Mouse (Mus musculus) midbrain, embryonic 11.5 days (tissue): ENCODE measurements around the gene Mfsd8. TPM values are rescaled to one million over a fixed set of nuclear protein-coding genes. Genes with fewer than 3 reads are reported as not detected.

ENCODE experiments used
- ATAC-seq: fragments of 200-750 bp; cut with Nextera tagmentation; 2 replicates; pipeline ENCODE4 v1.8.0; 2017; ENCODE audit warnings: moderate TSS enrichment, moderate library complexity; ENCODE audit not compliant: low FRiP score
- DNase-seq: peaks from one replicate; pipeline ENCODE4 v3.0.0; 2015; ENCODE audit warnings: low spot score; ENCODE audit errors: missing footprints
- H3K27ac ChIP-seq: fragments of 300-500 bp; sonication (generic); 2 replicates; pipeline ENCODE4 v1.5.1; 2014; ENCODE audit warnings: low read depth, low read length
- H3K27me3 ChIP-seq: fragments of 300-500 bp; sonication (generic); 2 replicates; pipeline ENCODE4 v1.6.1; 2014; ENCODE audit warnings: mild to moderate bottlenecking, low read length, moderate library complexity, mixed read lengths; ENCODE audit not compliant: control insufficient read depth, insufficient read depth
- H3K36me3 ChIP-seq: fragments of 300-500 bp; sonication (generic); 2 replicates; pipeline ENCODE4 v1.6.1; 2014; ENCODE audit warnings: mild to moderate bottlenecking, low read length, moderate library complexity, mixed read lengths; ENCODE audit not compliant: control insufficient read depth, insufficient read depth
- H3K4me1 ChIP-seq: fragments of 300-500 bp; sonication (generic); 2 replicates; pipeline ENCODE4 v1.6.1; 2014; ENCODE audit warnings: low read length; ENCODE audit not compliant: control insufficient read depth, insufficient read depth
- H3K4me2 ChIP-seq: fragments of 300-500 bp; sonication (generic); 2 replicates; pipeline ENCODE4 v1.6.1; 2014; ENCODE audit warnings: mild to moderate bottlenecking, moderate library complexity
- H3K4me3 ChIP-seq: fragments of 300-500 bp; sonication (generic); 2 replicates; pipeline ENCODE4 v1.5.1; 2014; ENCODE audit warnings: low read depth, low read length
- H3K9ac ChIP-seq: fragments of 300-500 bp; sonication (generic); 2 replicates; pipeline ENCODE4 v1.6.1; 2014; ENCODE audit warnings: low read length
- H3K9me3 ChIP-seq: fragments of 300-500 bp; sonication (generic); 2 replicates; pipeline ENCODE4 v1.6.1; 2016; ENCODE audit warnings: low read length; ENCODE audit not compliant: control insufficient read depth
- WGBS: fragments of 180-500 bp; shearing (Covaris S2); extraction: QIAGEN DNeasy Blood & Tissue Kit; methylation state at CpG from one replicate; pipeline ENCODE4 v1.1.7; 2014; 5-methylcytosine and 5-hydroxymethylcytosine counted together
- polyA plus RNA-seq: library from polyadenylated mRNA; unstranded; fragments of >200 nt; fragmentation: Nextera tagmentation; extraction: Ambion mirVana; gene quantifications from 2 replicates; pipeline ENCODE4 v1.2.1, GENCODE M21; 2014

Mfsd8 gene
- polyA plus RNA-seq, 1 experiment from 2014 or later = 9.5 TPM

DNA sequence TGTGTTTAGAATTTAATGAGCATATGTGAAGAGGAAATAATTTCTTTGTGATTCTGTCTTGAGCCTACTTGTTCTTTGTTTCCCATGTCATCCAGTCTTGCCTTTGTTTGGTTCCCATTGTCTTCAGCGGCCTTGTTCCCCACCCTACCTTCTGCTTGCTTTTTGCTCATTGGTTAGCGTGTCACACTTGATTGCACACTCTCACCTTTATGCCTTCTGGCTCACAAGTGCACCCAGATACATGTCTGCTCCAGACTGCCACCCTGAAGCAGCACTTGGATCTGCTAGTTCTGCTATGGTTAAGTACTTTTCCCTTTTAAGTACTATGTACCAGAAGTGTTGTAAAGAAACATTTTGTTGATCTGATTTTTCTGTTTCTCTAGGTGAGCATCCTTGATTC is 36.8 kb downstream of the Mfsd8 start:
- Histone ChIP-seq H3K4me1 (no peaks in the 10 kb centered on the region), H3K27ac (no peak overlapping the region), H3K4me3 (no peak overlapping the region), H3K27me3 (no peaks in the 10 kb centered on the region), H3K9ac (no peak overlapping the region), H3K36me3 (peaks cover 23% of the 10 kb centered on the region), H3K4me2 (no peak overlapping the region), H3K9me3 (no peaks in the 10 kb centered on the region)
- no peak for DNase-seq
- no peak for ATAC-seq
- 60% methylated on average over 2 of the region's 2 CpGs for WGBS

DNA sequence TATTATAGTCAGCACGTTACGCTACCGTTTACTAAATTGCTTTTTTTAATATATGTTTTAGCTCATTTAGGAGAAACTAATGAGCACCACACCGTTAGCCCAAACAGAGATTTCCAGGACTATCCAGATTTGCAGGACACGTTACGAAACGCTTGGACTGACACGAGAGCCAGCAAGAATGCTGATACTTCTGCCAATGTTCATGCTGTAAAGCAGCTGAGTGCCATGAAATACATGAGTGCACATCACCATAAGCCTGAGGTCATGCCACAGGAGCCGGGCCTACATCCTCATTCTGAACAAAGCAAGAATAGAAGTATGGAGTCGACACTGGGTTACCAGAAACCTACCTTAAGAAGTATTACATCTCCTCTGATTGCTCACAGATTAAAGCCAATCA is 38.0 kb downstream of the Mfsd8 start:
- peaks cover 24% of the 10 kb centered on the region for H3K36me3 ChIP-seq
- no peak overlapping the region for H3K27ac ChIP-seq
- no peaks in the 10 kb centered on the region for H3K27me3 ChIP-seq
- no peak for DNase-seq
- H3K4me2 ChIP-seq = no peak overlapping the region
- H3K4me1 ChIP-seq = no peaks in the 10 kb centered on the region
- H3K9me3 ChIP-seq = no peaks in the 10 kb centered on the region
- no peak overlapping the region for H3K4me3 ChIP-seq
- no peak overlapping the region for H3K9ac ChIP-seq
- ATAC-seq = no peak
- WGBS = 95% methylated on average over 10 of the region's 10 CpGs

DNA sequence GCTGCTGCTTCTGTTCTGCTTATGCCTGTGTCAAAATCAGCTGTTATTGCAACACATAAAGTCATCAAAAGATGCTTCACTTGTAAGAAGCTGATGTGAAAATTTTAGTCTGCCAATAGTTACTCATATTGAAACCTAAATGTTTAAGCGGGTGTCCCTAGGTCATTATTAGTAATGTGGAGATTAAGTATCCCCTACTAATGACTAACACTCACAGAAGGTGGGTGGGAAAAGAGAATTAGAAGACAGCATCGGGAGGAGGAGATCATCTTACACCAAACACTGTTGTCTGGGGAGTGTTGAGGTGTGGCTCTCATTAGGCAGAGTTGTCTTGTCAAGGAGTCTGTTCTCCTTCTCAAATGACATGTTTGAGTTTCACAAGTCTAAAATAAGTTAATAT is 39.8 kb downstream of the Mfsd8 start:
- Histone ChIP-seq H3K4me3 (no peak overlapping the region), H3K27ac (no peak overlapping the region), H3K9me3 (no peaks in the 10 kb centered on the region), H3K36me3 (peaks cover 21% of the 10 kb centered on the region; the same call in 1 of the 2 replicates), H3K9ac (no peak overlapping the region), H3K27me3 (no peaks in the 10 kb centered on the region), H3K4me2 (no peak overlapping the region), H3K4me1 (no peaks in the 10 kb centered on the region)
- ATAC-seq (no peak), DNase-seq (no peak)
- 74% methylated on average over 2 of the region's 2 CpGs for WGBS

DNA sequence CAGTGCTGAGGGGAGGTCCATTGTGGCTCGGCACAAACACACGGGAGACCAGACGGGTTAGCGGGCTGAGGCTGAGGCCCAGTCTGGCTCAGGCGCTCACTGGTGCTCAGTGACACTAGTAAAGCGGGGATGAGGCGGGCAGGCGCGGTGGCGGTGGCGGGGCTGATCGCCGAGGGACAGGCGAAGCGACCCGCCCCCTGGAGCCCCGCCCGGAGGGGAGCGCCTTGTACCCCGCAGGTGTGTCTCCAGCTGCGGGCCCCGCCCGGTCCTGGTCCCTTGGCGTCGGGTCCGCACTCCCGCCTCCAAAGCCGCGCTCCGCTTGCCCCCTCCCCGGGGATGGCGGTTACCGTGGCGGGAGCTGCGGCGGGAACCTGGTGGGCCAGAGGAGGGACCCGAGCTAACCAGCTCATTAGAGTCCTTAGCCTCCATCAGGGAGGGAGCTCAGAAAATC is 46.3 kb downstream of the Mfsd8 start:
- H3K4me2 ChIP-seq = peak overlapping the region; percentile 80
- peaks cover 6% of the 10 kb centered on the region for H3K4me1 ChIP-seq
- WGBS = under 1% methylated on average over 31 of the region's 37 CpGs
- DNase-seq (peak; percentile 87), ATAC-seq (peak; percentile 87)
- H3K4me3 ChIP-seq = peak overlapping the region; percentile 92
- no peaks in the 10 kb centered on the region for H3K9me3 ChIP-seq
- no peaks in the 10 kb centered on the region for H3K27me3 ChIP-seq
- peak overlapping the region; percentile 93 for H3K9ac ChIP-seq
- H3K36me3 ChIP-seq = peaks cover 12% of the 10 kb centered on the region; the same call in 1 of the 2 replicates
- H3K27ac ChIP-seq = no peak overlapping the region; the same call in 1 of the 2 replicates

DNA sequence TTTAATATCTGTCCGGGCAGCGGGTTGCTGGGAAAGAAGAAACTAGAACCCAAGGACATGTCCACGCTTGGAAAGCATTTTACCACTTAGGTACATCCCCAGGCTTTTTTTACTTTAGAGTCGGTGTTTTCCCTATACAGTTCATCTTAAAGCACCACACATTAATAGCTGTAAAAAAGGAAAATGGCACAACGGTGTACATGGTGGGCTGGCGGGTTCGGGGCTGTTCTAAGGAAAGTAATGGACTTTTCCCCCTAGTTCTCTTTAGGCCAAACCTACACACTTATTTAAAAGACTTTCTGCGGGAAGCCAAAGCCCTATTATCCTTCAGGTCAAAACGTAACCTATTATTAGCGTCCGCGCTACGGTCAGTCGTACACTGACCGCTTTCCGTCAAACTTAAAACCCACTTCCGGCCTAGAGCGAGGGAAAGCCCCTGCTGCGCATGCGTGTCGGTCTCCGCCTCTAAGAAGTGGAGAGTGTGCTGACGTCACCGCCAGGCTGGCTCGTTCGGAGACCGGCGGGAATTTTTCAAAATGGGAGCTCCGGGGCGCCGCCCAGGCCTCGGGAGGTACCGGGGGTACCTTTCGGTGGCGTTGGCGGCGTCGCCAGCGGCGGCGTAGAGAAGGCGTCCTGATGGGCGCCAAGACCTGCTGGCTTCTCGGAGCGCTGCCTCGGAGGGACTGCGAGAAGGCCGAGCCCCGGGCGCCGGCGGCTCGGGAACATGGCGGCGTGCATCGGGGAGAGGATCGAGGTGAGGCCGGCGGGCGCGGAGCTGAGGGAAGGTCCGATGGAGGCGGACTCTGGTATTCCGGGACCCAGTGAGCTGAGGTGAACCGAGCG is 46.9 kb downstream of the Mfsd8 start, which contains the start of gene Plk4:
Gene Plk4 (plus strand): TSS at position 490 of the 843 bp plus-strand sequence.
- peaks cover 6% of the 10 kb centered on the region for H3K4me1 ChIP-seq
- ATAC-seq (peak; percentile 98), DNase-seq (peak; percentile 99)
- no peaks in the 10 kb centered on the region for H3K27me3 ChIP-seq
- no peak within 1 kb of the TSS; the same call in 1 of the 2 replicates for H3K27ac ChIP-seq
- H3K9me3 ChIP-seq = no peaks in the 10 kb centered on the region
- peak within 1 kb of the TSS; percentile 92 for H3K4me3 ChIP-seq
- H3K36me3 ChIP-seq = peaks cover 6% of the 10 kb centered on the region; the same call in 1 of the 2 replicates
- WGBS = 2% methylated on average over 66 of the region's 66 CpGs
- peak within 1 kb of the TSS; percentile 80 for H3K4me2 ChIP-seq
- H3K9ac ChIP-seq = peak within 1 kb of the TSS; percentile 93

DNA sequence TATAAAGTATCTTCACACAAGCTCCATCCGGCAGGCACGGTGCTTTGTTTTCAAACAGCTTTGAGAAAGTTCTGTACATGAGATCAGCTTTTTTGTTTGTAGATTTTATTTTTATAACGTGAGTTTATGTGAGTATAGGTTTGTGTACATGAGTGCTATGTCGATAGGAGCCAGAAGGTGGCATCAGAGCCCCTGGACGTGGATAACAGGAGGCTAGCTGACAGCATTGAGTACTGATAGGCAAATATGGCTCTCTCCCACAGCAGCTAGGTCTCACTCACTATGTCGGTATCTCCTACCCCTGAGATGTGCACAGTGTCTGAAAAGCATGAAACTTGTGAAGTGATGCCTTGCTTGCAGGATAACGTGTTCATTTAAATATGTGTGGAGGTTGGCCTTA is 48.2 kb downstream of the Mfsd8 start:
- H3K9me3 ChIP-seq = no peaks in the 10 kb centered on the region
- H3K4me3 ChIP-seq = no peak overlapping the region
- no peaks in the 10 kb centered on the region for H3K27me3 ChIP-seq
- H3K4me1 ChIP-seq = peaks cover 6% of the 10 kb centered on the region
- no peak overlapping the region for H3K9ac ChIP-seq
- 42% methylated on average over 7 of the region's 7 CpGs for WGBS
- no peak for ATAC-seq
- H3K27ac ChIP-seq = no peak overlapping the region
- H3K36me3 ChIP-seq = peaks cover 6% of the 10 kb centered on the region; the same call in 1 of the 2 replicates
- no peak overlapping the region for H3K4me2 ChIP-seq
- DNase-seq = peak; percentile 87

DNA sequence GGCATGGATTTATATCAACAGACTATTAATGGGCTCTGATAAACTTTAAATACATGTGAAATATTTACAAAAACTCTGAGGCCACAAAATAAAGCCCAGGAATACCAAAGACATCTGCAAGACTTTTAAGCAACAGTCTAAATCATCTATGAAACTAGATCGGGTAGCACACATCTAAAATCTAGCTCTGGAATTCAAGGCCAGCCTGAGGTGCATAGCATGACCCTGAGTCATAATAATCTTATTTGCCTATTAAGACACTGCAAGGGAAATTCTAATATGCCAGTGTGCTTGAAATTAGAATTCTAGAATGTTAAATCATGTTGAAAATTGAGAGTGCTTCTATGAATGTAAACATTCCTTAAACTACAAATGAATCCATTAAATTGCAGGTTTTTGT is 48.6 kb downstream of the Mfsd8 start:
- WGBS = 76% methylated on average over 1 of the region's 1 CpGs
- no peaks in the 10 kb centered on the region for H3K27me3 ChIP-seq

DNA sequence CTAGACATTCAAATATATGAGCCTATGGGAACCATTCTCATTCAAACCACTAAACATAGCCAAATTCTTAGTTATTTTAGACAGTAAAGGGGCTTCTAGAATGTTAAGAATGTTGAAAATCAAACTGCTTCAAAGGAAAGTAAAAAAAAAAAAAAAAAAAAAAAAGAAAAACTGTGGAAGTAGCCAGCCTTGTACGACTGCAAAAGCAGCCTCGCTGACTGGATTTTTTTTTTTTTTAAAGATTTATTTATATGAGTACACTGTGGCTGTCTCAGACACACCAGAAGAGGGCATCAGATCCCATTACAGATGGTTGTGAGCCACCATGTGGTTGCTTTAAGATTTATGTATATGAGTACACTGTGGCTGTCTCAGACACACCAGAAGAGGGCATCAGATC is 52.9 kb downstream of the Mfsd8 start:
- ATAC-seq = no peak
- Histone ChIP-seq H3K4me2 (no peak overlapping the region), H3K4me3 (no peak overlapping the region), H3K9me3 (no peaks in the 10 kb centered on the region), H3K4me1 (no peaks in the 10 kb centered on the region), H3K27me3 (no peaks in the 10 kb centered on the region), H3K9ac (no peak overlapping the region), H3K36me3 (no peaks in the 10 kb centered on the region), H3K27ac (no peak overlapping the region)
- 96% methylated on average over 2 of the region's 2 CpGs for WGBS
- DNase-seq = no peak

More for the DNA sequence above, 48.6 kb downstream of the Mfsd8 start:
- H3K36me3 ChIP-seq = peaks cover 6% of the 10 kb centered on the region; the same call in 1 of the 2 replicates
- H3K4me2 ChIP-seq = no peak overlapping the region
- H3K9ac ChIP-seq = no peak overlapping the region
- H3K27ac ChIP-seq = no peak overlapping the region
- H3K4me3 ChIP-seq = no peak overlapping the region
- DNase-seq (no peak), ATAC-seq (no peak)
- H3K9me3 ChIP-seq = no peaks in the 10 kb centered on the region
- peaks cover 6% of the 10 kb centered on the region for H3K4me1 ChIP-seq
